Mouse (Mus musculus): ENCODE results near the gene Msl1. TPM values are rescaled to one million over a fixed set of nuclear protein-coding genes. Genes with fewer than 3 reads are reported as not detected.

Gene Msl1
- polyA plus RNA-seq, 1 experiment from 2014 or later: 32.0 TPM

DNA sequence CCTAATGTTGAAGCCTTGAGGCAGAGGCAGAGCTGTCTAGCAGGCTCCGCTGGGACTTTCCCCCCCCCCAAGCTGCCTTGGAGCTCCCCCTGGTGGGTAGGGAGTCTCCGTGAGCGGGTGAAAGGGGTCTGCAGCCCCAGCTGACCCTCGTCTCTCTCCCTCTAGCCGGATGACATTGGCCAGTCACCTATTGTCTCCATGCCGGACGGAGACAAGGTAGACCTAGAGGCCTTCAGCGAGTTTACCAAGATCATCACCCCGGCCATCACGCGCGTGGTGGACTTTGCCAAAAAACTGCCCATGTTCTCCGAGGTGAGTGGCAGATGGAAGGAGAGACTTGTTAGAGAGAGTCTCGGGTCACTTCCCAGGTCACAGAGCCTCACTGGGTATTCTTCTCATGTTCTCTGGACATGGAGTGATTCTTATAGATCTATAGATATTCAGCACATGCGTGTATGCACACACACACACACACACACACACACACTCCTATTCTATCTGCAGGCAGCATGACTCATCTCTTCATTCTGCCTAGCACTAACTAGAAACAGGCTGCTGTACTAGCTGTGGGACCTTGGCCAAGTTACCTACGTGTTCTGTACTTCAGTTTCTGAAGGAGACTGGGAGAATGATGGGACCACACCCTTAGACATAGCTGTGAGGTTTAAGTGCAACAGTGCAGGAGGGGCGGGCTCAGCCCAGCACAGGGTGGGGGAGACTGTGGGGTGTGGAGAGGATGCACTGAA lies 32.4 kb upstream of the Msl1 start:
- Histone ChIP-seq H3K27ac (ENCODE audit: low read length) (no peak overlapping the region), H3K4me1 (replicated peaks; ENCODE audit: control insufficient read depth, insufficient read depth, low read length) (peaks cover 29% of the 10 kb centered on the region), H3K4me3 (replicated peaks; ENCODE audit: low read length) (no peak overlapping the region), H3K27me3 (replicated peaks; ENCODE audit: control insufficient read depth, insufficient read depth, low read length) (no peaks in the 10 kb centered on the region), H3K9ac (replicated peaks; ENCODE audit: low read depth, low read length) (no peak overlapping the region), H3K9me3 (ENCODE audit: control insufficient read depth, low read length) (no peaks in the 10 kb centered on the region), H3K4me2 (ENCODE audit: low read length) (no peak overlapping the region), H3K36me3 (ENCODE audit: control insufficient read depth, insufficient read depth) (peaks cover 38% of the 10 kb centered on the region)
- WGBS: 64% methylated on average over 17 of the region's 17 CpGs
- no peak for ATAC-seq

DNA sequence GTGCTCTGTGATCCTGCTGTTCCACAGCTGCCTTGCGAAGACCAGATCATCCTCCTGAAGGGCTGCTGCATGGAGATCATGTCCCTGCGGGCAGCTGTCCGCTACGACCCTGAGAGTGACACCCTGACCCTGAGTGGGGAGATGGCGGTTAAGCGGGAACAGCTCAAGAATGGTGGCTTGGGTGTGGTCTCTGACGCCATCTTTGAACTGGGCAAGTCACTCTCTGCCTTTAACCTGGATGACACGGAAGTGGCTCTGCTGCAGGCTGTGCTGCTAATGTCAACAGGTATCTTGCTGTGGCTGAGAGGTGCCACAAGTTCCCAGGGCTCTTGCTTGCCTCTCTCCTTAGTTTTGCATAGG lies 31.8 kb upstream of the Msl1 start:
- Histone ChIP-seq H3K9ac (replicated peaks; ENCODE audit: low read depth, low read length) (no peak overlapping the region), H3K36me3 (ENCODE audit: control insufficient read depth, insufficient read depth) (peaks cover 38% of the 10 kb centered on the region), H3K27ac (ENCODE audit: low read length) (no peak overlapping the region), H3K27me3 (replicated peaks; ENCODE audit: control insufficient read depth, insufficient read depth, low read length) (no peaks in the 10 kb centered on the region), H3K4me2 (ENCODE audit: low read length) (no peak overlapping the region), H3K4me3 (replicated peaks; ENCODE audit: low read length) (no peak overlapping the region), H3K4me1 (replicated peaks; ENCODE audit: control insufficient read depth, insufficient read depth, low read length) (peaks cover 35% of the 10 kb centered on the region), H3K9me3 (ENCODE audit: control insufficient read depth, low read length) (no peaks in the 10 kb centered on the region)
- no peak for ATAC-seq
- WGBS: 91% methylated on average over 8 of the region's 8 CpGs

GRCm38 (mm10) chr11:98764091-98764490 lies 31.2 kb upstream of the Msl1 start:
- Histone ChIP-seq H3K27ac (ENCODE audit: low read length) (no peak overlapping the region), H3K4me1 (replicated peaks; ENCODE audit: control insufficient read depth, insufficient read depth, low read length) (peaks cover 41% of the 10 kb centered on the region), H3K9ac (replicated peaks; ENCODE audit: low read depth, low read length) (no peak overlapping the region), H3K9me3 (ENCODE audit: control insufficient read depth, low read length) (no peaks in the 10 kb centered on the region), H3K4me2 (ENCODE audit: low read length) (no peak overlapping the region), H3K27me3 (replicated peaks; ENCODE audit: control insufficient read depth, insufficient read depth, low read length) (no peaks in the 10 kb centered on the region), H3K36me3 (ENCODE audit: control insufficient read depth, insufficient read depth) (peaks cover 38% of the 10 kb centered on the region), H3K4me3 (replicated peaks; ENCODE audit: low read length) (no peak overlapping the region)
- no peak for ATAC-seq
- WGBS: 85% methylated on average over 18 of the region's 18 CpGs

DNA sequence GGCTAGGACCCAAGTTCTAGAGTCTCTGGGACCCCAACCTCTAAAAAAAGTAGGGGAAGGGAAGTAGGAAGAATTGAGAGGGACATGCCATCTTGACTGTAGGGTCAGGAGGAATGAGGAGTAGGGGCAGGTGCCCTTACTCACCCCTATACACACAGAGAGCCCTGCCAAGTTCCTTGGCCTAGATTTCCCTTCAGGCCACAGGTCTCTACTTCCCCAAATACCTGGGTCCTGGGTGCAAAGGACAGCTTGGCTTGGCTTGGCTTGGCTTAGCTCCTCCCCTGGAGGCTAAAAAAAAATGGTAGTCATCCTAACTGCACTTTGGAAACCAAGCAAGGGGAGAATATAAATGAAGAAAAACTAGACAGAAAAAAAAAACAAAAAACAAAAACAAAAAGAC lies 30.6 kb upstream of the Msl1 start:
- Histone ChIP-seq H3K36me3 (ENCODE audit: control insufficient read depth, insufficient read depth) (peaks cover 39% of the 10 kb centered on the region), H3K9me3 (ENCODE audit: control insufficient read depth, low read length) (no peaks in the 10 kb centered on the region), H3K27ac (ENCODE audit: low read length) (no peak overlapping the region), H3K4me3 (replicated peaks; ENCODE audit: low read length) (no peak overlapping the region), H3K27me3 (replicated peaks; ENCODE audit: control insufficient read depth, insufficient read depth, low read length) (no peaks in the 10 kb centered on the region), H3K4me2 (ENCODE audit: low read length) (no peak overlapping the region), H3K9ac (replicated peaks; ENCODE audit: low read depth, low read length) (no peak overlapping the region), H3K4me1 (replicated peaks; ENCODE audit: control insufficient read depth, insufficient read depth, low read length) (peaks cover 44% of the 10 kb centered on the region)
- no peak for ATAC-seq

- peak overlapping the region; percentile 82 for H3K27ac ChIP-seq (ENCODE audit: low read length)
- ATAC-seq: 0 out of 2 replicates have a peak, but pooled peaks have one; percentile 8
- H3K36me3 ChIP-seq (ENCODE audit: control insufficient read depth, insufficient read depth): peaks cover 39% of the 10 kb centered on the region
- no peaks in the 10 kb centered on the region for H3K27me3 ChIP-seq (replicated peaks; ENCODE audit: control insufficient read depth, insufficient read depth, low read length)
- no peak overlapping the region for H3K4me2 ChIP-seq (ENCODE audit: low read length)
- peaks cover 51% of the 10 kb centered on the region for H3K4me1 ChIP-seq (replicated peaks; ENCODE audit: control insufficient read depth, insufficient read depth, low read length)
- 34% methylated on average over 8 of the region's 9 CpGs for WGBS
- no peak overlapping the region; the same call in 1 of the 2 replicates for H3K9ac ChIP-seq (replicated peaks; ENCODE audit: low read depth, low read length)
- no peak overlapping the region for H3K4me3 ChIP-seq (replicated peaks; ENCODE audit: low read length)
- H3K9me3 ChIP-seq (ENCODE audit: control insufficient read depth, low read length): no peaks in the 10 kb centered on the region
These were observed 29.7 kb upstream of the Msl1 start for GRCm38 (mm10) chr11:98765421-98766309.

GRCm38 (mm10) chr11:98766346-98766745 lies 29.0 kb upstream of the Msl1 start:
- Histone ChIP-seq H3K4me1 (replicated peaks; ENCODE audit: control insufficient read depth, insufficient read depth, low read length) (peaks cover 51% of the 10 kb centered on the region), H3K4me2 (ENCODE audit: low read length) (no peak overlapping the region), H3K4me3 (replicated peaks; ENCODE audit: low read length) (no peak overlapping the region), H3K27me3 (replicated peaks; ENCODE audit: control insufficient read depth, insufficient read depth, low read length) (no peaks in the 10 kb centered on the region), H3K36me3 (ENCODE audit: control insufficient read depth, insufficient read depth) (peaks cover 34% of the 10 kb centered on the region), H3K9ac (replicated peaks; ENCODE audit: low read depth, low read length) (peak overlapping the region; percentile 22; the same call in 1 of the 2 replicates), H3K9me3 (ENCODE audit: control insufficient read depth, low read length) (no peaks in the 10 kb centered on the region), H3K27ac (ENCODE audit: low read length) (peak overlapping the region; percentile 41; the same call in 1 of the 2 replicates)
- 43% methylated on average over 2 of the region's 2 CpGs for WGBS
- ATAC-seq: no peak

DNA sequence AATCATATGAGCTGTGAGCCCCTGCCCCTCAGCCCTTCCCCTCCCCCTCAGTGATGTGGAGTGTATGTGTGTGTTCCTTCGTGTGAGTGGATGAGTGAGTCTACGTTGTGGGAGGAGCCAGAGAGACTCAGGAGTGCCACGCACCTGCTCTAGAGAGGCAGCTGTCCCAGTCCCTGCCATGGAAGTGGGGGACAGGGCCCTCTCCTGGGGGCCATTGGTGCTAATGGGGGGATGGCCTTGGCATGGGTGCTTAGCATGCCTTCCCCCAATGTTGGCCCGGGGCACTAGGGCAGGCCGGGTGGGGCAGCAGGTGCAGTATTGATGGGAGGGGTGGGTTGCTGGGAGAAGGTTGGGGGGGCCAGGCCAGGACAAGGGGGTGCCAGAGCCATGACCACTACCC lies 28.5 kb upstream of the Msl1 start:
- ATAC-seq: peak; percentile 26; the same call in 1 of the 2 replicates
- WGBS: 34% methylated on average over 5 of the region's 5 CpGs
- Histone ChIP-seq H3K27ac (ENCODE audit: low read length) (peak overlapping the region; percentile 81), H3K9ac (replicated peaks; ENCODE audit: low read depth, low read length) (peak overlapping the region; percentile 26; the same call in 1 of the 2 replicates), H3K9me3 (ENCODE audit: control insufficient read depth, low read length) (no peaks in the 10 kb centered on the region), H3K4me2 (ENCODE audit: low read length) (no peak overlapping the region), H3K4me1 (replicated peaks; ENCODE audit: control insufficient read depth, insufficient read depth, low read length) (peaks cover 55% of the 10 kb centered on the region), H3K27me3 (replicated peaks; ENCODE audit: control insufficient read depth, insufficient read depth, low read length) (no peaks in the 10 kb centered on the region), H3K4me3 (replicated peaks; ENCODE audit: low read length) (no peak overlapping the region), H3K36me3 (ENCODE audit: control insufficient read depth, insufficient read depth) (peaks cover 30% of the 10 kb centered on the region)

- ATAC-seq: peak; percentile 62
- H3K27ac ChIP-seq (ENCODE audit: low read length): peak overlapping the region; percentile 81
- no peak overlapping the region for H3K4me3 ChIP-seq (replicated peaks; ENCODE audit: low read length)
- WGBS: 17% methylated on average over 9 of the region's 9 CpGs
- H3K36me3 ChIP-seq (ENCODE audit: control insufficient read depth, insufficient read depth): peaks cover 26% of the 10 kb centered on the region
- no peaks in the 10 kb centered on the region for H3K27me3 ChIP-seq (replicated peaks; ENCODE audit: control insufficient read depth, insufficient read depth, low read length)
- H3K9me3 ChIP-seq (ENCODE audit: control insufficient read depth, low read length): no peaks in the 10 kb centered on the region
- H3K4me2 ChIP-seq (ENCODE audit: low read length): no peak overlapping the region
- H3K4me1 ChIP-seq (replicated peaks; ENCODE audit: control insufficient read depth, insufficient read depth, low read length): peaks cover 59% of the 10 kb centered on the region
- peak overlapping the region; percentile 26; the same call in 1 of the 2 replicates for H3K9ac ChIP-seq (replicated peaks; ENCODE audit: low read depth, low read length)
These were observed 28.0 kb upstream of the Msl1 start for GRCm38 (mm10) chr11:98767276-98767675.

DNA sequence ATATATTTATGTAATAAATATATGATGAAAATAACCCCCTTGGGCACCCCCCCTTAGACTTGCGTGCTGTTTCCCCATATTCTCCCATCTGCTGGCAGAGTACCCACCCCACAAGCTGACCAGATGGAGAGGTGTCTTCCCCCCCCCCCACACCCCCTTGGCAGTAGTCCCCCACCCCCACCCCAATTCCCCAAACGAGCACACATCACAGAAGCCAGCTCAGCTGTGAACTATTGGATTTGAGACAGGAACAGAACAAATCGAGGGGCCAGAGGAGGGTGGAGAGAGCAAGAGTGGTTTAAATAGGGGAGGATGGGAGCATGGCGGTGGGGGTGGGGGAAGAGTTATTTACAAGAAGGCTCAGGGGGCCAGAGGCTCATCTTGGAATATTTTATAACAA lies 27.6 kb upstream of the Msl1 start:
- ATAC-seq: peak; percentile 23
- Histone ChIP-seq H3K36me3 (ENCODE audit: control insufficient read depth, insufficient read depth) (peaks cover 25% of the 10 kb centered on the region), H3K27me3 (replicated peaks; ENCODE audit: control insufficient read depth, insufficient read depth, low read length) (no peaks in the 10 kb centered on the region), H3K9ac (replicated peaks; ENCODE audit: low read depth, low read length) (peak overlapping the region; percentile 45; the same call in 1 of the 2 replicates), H3K4me2 (ENCODE audit: low read length) (peak overlapping the region; percentile 40), H3K4me3 (replicated peaks; ENCODE audit: low read length) (peak overlapping the region; percentile 17; the same call in 1 of the 2 replicates), H3K4me1 (replicated peaks; ENCODE audit: control insufficient read depth, insufficient read depth, low read length) (peaks cover 61% of the 10 kb centered on the region), H3K27ac (ENCODE audit: low read length) (peak overlapping the region; percentile 81), H3K9me3 (ENCODE audit: control insufficient read depth, low read length) (no peaks in the 10 kb centered on the region)
- 19% methylated on average over 4 of the region's 4 CpGs for WGBS
